Mouse (Mus musculus) stomach, embryonic 16.5 days (tissue): ENCODE measurements around the gene Rassf8. TPM values are rescaled to one million over a fixed set of nuclear protein-coding genes. Genes with fewer than 3 reads are reported as not detected.
A peak's percentile ranks its signal among the peaks of the same experiment; 100 is the strongest.

Source experiments
- ATAC-seq: fragments of 200-750 bp; cut with Nextera tagmentation; 2 replicates; pipeline ENCODE4 v1.8.0; 2017; ENCODE audit warnings: moderate number of reproducible peaks, moderate TSS enrichment; ENCODE audit not compliant: insufficient read depth, low FRiP score
- H3K27ac ChIP-seq: fragments of 300-500 bp; sonication (generic); 2 replicates; pipeline ENCODE4 v1.5.1; 2014; ENCODE audit warnings: low read length
- H3K27me3 ChIP-seq: fragments of 300-500 bp; sonication (generic); 2 replicates; pipeline ENCODE4 v1.6.1; 2014; ENCODE audit warnings: low read length, control low read depth, mixed read lengths; ENCODE audit not compliant: control insufficient read depth, insufficient read depth
- H3K36me3 ChIP-seq: fragments of 300-500 bp; sonication (generic); 2 replicates; pipeline ENCODE4 v1.6.1; 2014; ENCODE audit warnings: low read length; ENCODE audit not compliant: control insufficient read depth, insufficient read depth
- H3K4me1 ChIP-seq: fragments of 300-500 bp; sonication (generic); 2 replicates; pipeline ENCODE4 v1.6.1; 2014; ENCODE audit warnings: low read length, control low read depth, mixed read lengths; ENCODE audit not compliant: control insufficient read depth, insufficient read depth
- H3K4me2 ChIP-seq: fragments of 300-500 bp; sonication (generic); 2 replicates; pipeline ENCODE4 v1.6.1; 2014; ENCODE audit warnings: low read depth, low read length, mixed read lengths
- H3K4me3 ChIP-seq: fragments of 300-500 bp; sonication (generic); replicated peaks from 2 replicates; pipeline ENCODE4 v1.5.1; 2014; ENCODE audit warnings: mild to moderate bottlenecking, low read length
- H3K9ac ChIP-seq: fragments of 300-500 bp; sonication (generic); 2 replicates; pipeline ENCODE4 v1.6.1; 2014; ENCODE audit warnings: low read length
- H3K9me3 ChIP-seq: fragments of 300-500 bp; sonication (generic); replicated peaks from 2 replicates; pipeline ENCODE4 v1.6.1; 2016; ENCODE audit warnings: low read length, control low read depth; ENCODE audit not compliant: control insufficient read depth
- WGBS: fragments of 180-500 bp; shearing (Covaris S2); extraction: QIAGEN DNeasy Blood & Tissue Kit; methylation state at CpG from one replicate; pipeline ENCODE4 v1.1.7; 2014; 5-methylcytosine and 5-hydroxymethylcytosine counted together
- polyA plus RNA-seq: library from polyadenylated mRNA; unstranded; fragments of >200 nt; fragmentation: Nextera tagmentation; extraction: Ambion mirVana; gene quantifications from 2 replicates; pipeline ENCODE4 v1.2.1, GENCODE M21; 2015

Rassf8 gene
- polyA plus RNA-seq, 1 experiment from 2014 or later: 5.7 TPM

GRCm38 (mm10) chr6:145819151-145819550 lies 72.6 kb downstream of the Rassf8 start:
- no peak overlapping the region for H3K4me3 ChIP-seq
- H3K4me1 ChIP-seq: 0 out of 2 replicates have a peak, but pooled peaks cover 4% of the 10 kb centered on the region
- 0 out of 2 replicates have a peak, but pooled peaks cover 8% of the 10 kb centered on the region for H3K36me3 ChIP-seq
- H3K9ac ChIP-seq: no peak overlapping the region
- H3K4me2 ChIP-seq: no peak overlapping the region
- no peaks in the 10 kb centered on the region for H3K9me3 ChIP-seq
- no peak for ATAC-seq
- no peaks in the 10 kb centered on the region for H3K27me3 ChIP-seq
- WGBS: 91% methylated on average over 9 of the region's 9 CpGs
- no peak overlapping the region for H3K27ac ChIP-seq

- 79% methylated on average over 5 of the region's 5 CpGs for WGBS
- Histone ChIP-seq H3K9me3 (0 out of 2 replicates have a peak, but pooled peaks cover 4% of the 10 kb centered on the region), H3K4me1 (no peaks in the 10 kb centered on the region), H3K36me3 (0 out of 2 replicates have a peak, but pooled peaks cover 12% of the 10 kb centered on the region), H3K27me3 (no peaks in the 10 kb centered on the region), H3K9ac (no peak overlapping the region), H3K4me2 (no peak overlapping the region), H3K27ac (no peak overlapping the region), H3K4me3 (no peak overlapping the region)
- ATAC-seq: no peak
Observed at GRCm38 (mm10) chr6:145822218-145822617, 75.7 kb downstream of the Rassf8 start.

- 52% methylated on average over 6 of the region's 6 CpGs for WGBS
- ATAC-seq: peak; percentile 56; the same call in 1 of the 2 replicates
- H3K4me1 ChIP-seq: no peaks in the 10 kb centered on the region
- H3K9me3 ChIP-seq: 0 out of 2 replicates have a peak, but pooled peaks cover 4% of the 10 kb centered on the region
- H3K36me3 ChIP-seq: 0 out of 2 replicates have a peak, but pooled peaks cover 9% of the 10 kb centered on the region
- no peak overlapping the region for H3K27ac ChIP-seq
- no peak overlapping the region for H3K9ac ChIP-seq
- no peaks in the 10 kb centered on the region for H3K27me3 ChIP-seq
- no peak overlapping the region for H3K4me3 ChIP-seq
- H3K4me2 ChIP-seq: no peak overlapping the region
Observed at GRCm38 (mm10) chr6:145823103-145823502, 76.6 kb downstream of the Rassf8 start.

GRCm38 (mm10) chr6:145823588-145824234 lies 77.2 kb downstream of the Rassf8 start:
- 0 out of 2 replicates have a peak, but pooled peaks cover 4% of the 10 kb centered on the region for H3K9me3 ChIP-seq
- H3K27me3 ChIP-seq: no peaks in the 10 kb centered on the region
- H3K4me2 ChIP-seq: no peak overlapping the region
- H3K4me1 ChIP-seq: no peaks in the 10 kb centered on the region
- no peak overlapping the region for H3K9ac ChIP-seq
- H3K27ac ChIP-seq: no peak overlapping the region
- no peak for ATAC-seq
- WGBS: 37% methylated on average over 5 of the region's 5 CpGs
- H3K4me3 ChIP-seq: no peak overlapping the region
- H3K36me3 ChIP-seq: 0 out of 2 replicates have a peak, but pooled peaks cover 9% of the 10 kb centered on the region

GRCm38 (mm10) chr6:145826305-145826704 lies 79.8 kb downstream of the Rassf8 start:
- Histone ChIP-seq H3K4me1 (no peaks in the 10 kb centered on the region; the same call in 1 of the 2 replicates), H3K9ac (no peak overlapping the region), H3K4me2 (no peak overlapping the region), H3K4me3 (no peak overlapping the region), H3K27me3 (no peaks in the 10 kb centered on the region), H3K9me3 (0 out of 2 replicates have a peak, but pooled peaks cover 4% of the 10 kb centered on the region), H3K27ac (no peak overlapping the region), H3K36me3 (0 out of 2 replicates have a peak, but pooled peaks cover 7% of the 10 kb centered on the region)
- no peak for ATAC-seq
- WGBS: 99% methylated on average over 4 of the region's 4 CpGs

GRCm38 (mm10) chr6:145829062-145829835 lies 82.7 kb downstream of the Rassf8 start:
- no peaks in the 10 kb centered on the region; the same call in 1 of the 2 replicates for H3K4me1 ChIP-seq
- H3K4me2 ChIP-seq: no peak overlapping the region
- no peak overlapping the region for H3K9ac ChIP-seq
- no peaks in the 10 kb centered on the region; the same call in 1 of the 2 replicates for H3K27me3 ChIP-seq
- no peak for ATAC-seq
- H3K9me3 ChIP-seq: 0 out of 2 replicates have a peak, but pooled peaks cover 4% of the 10 kb centered on the region
- H3K27ac ChIP-seq: no peak overlapping the region
- H3K4me3 ChIP-seq: no peak overlapping the region
- 0 out of 2 replicates have a peak, but pooled peaks cover 3% of the 10 kb centered on the region for H3K36me3 ChIP-seq
- 80% methylated on average over 16 of the region's 16 CpGs for WGBS

GRCm38 (mm10) chr6:145830117-145830516 lies 83.6 kb downstream of the Rassf8 start:
- Histone ChIP-seq H3K4me3 (no peak overlapping the region), H3K4me1 (no peaks in the 10 kb centered on the region; the same call in 1 of the 2 replicates), H3K9ac (no peak overlapping the region), H3K27ac (no peak overlapping the region), H3K4me2 (0 out of 2 replicates have a peak overlapping the region, but pooled peaks have one; percentile 17), H3K9me3 (0 out of 2 replicates have a peak, but pooled peaks cover 3% of the 10 kb centered on the region), H3K36me3 (0 out of 2 replicates have a peak, but pooled peaks cover 2% of the 10 kb centered on the region), H3K27me3 (no peaks in the 10 kb centered on the region; the same call in 1 of the 2 replicates)
- 19% methylated on average over 8 of the region's 8 CpGs for WGBS
- no peak for ATAC-seq

- no peak overlapping the region for H3K4me2 ChIP-seq
- H3K4me3 ChIP-seq: no peak overlapping the region
- no peaks in the 10 kb centered on the region; the same call in 1 of the 2 replicates for H3K4me1 ChIP-seq
- no peak for ATAC-seq
- H3K9ac ChIP-seq: no peak overlapping the region
- 32% methylated on average over 9 of the region's 9 CpGs for WGBS
- H3K36me3 ChIP-seq: no peaks in the 10 kb centered on the region
- H3K9me3 ChIP-seq: no peaks in the 10 kb centered on the region
- H3K27ac ChIP-seq: no peak overlapping the region
- no peaks in the 10 kb centered on the region; the same call in 1 of the 2 replicates for H3K27me3 ChIP-seq
Observed at GRCm38 (mm10) chr6:145830617-145831016, 84.1 kb downstream of the Rassf8 start.
